In the genomic region with DNA sequence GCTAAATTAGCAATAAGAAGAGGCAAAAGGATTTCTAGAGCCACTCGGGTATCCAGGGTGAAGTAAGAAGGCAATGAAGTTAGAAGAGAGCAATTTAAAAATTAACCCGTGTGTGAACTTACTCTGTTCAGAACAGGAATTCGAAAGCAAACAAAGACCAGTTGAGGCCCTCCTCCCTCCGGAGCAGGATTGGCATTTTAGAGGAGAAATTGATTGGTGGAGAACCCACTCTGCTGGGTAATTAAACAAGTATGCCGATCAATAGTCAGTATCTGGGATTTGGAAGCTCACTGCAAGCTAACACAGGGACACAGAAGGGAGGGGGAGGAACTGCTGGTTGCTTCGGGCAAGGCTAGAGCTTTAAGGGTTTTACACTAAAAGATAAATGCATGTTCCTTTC, we compare ENCODE assay signal across 9 mouse cellular contexts.
DNase-seq lines count a peak whose midpoint lies in the region; ATAC-seq and TF ChIP-seq lines count a peak whose summit lies in the region.
"Had no signal": no experiment of that assay in that cellular context is flagged by ENCODE, and none has a peak within 500 bp of the region (broad histone marks: within the 10 kb centered on the region; RNA-seq: fewer than 3 reads in every experiment).

No protein-coding gene starts in this region.

- WGBS in forebrain, embryonic 10.5 days = 27% methylated on average over 6 of the region's 6 CpGs
- 26% methylated on average over 6 of the region's 6 CpGs for WGBS in kidney, adult 2 months
- WGBS in macrophage (ENCODE audit: missing documents) = 88% methylated on average over 6 of the region's 6 CpGs

- DNase-seq in forebrain, embryonic 10.5 days (ENCODE audit: extremely low spot score, low spot score) = no peak
- peak; percentile 78 for DNase-seq in kidney, adult 2 months
- no peak for DNase-seq in left cerebral cortex, postnatal 4 days
- no peak for DNase-seq in cerebellum, adult 9-11 months
- no peak for DNase-seq in adrenal gland, postnatal 36 days
- DNase-seq: thymus, adult 2 months had no signal

- H3K27ac ChIP-seq in bone marrow macrophage, adult 2 months (ENCODE audit: insufficient read depth, low read depth, low read length) = peak overlapping the region; percentile 59
- H3K27ac ChIP-seq in forebrain, embryonic 10.5 days = peak overlapping the region; percentile 76
- H3K27ac ChIP-seq in kidney, adult 2 months (ENCODE audit: insufficient read depth, low read depth, low read length) = peak overlapping the region; percentile 94
- peak overlapping the region; percentile 27; the same call in 1 of the 2 replicates for H3K27ac ChIP-seq in macrophage

- no peaks in the 10 kb centered on the region for H3K79me2 ChIP-seq in macrophage (ENCODE audit: inconsistent target)

- no peaks in the 10 kb centered on the region for H3K36me3 ChIP-seq in forebrain, embryonic 10.5 days (replicated peaks)
- no peaks in the 10 kb centered on the region for H3K36me3 ChIP-seq in kidney, adult 2 months (ENCODE audit: control insufficient read depth, insufficient read depth, low read length)
- H3K36me3 ChIP-seq in macrophage (ENCODE audit: inconsistent target) = no peaks in the 10 kb centered on the region

- no peaks in the 10 kb centered on the region for H3K27me3 ChIP-seq in forebrain, embryonic 10.5 days (ENCODE audit: poor library complexity, severe bottlenecking)
- no peaks in the 10 kb centered on the region for H3K27me3 ChIP-seq in kidney, adult 2 months (replicated peaks; ENCODE audit: control insufficient read depth, insufficient read depth, low read length)

- peaks cover 17% of the 10 kb centered on the region for H3K4me1 ChIP-seq in bone marrow macrophage, adult 2 months (ENCODE audit: control insufficient read depth, insufficient read depth, low read length)
- H3K4me1 ChIP-seq in forebrain, embryonic 10.5 days = peaks cover 24% of the 10 kb centered on the region
- H3K4me1 ChIP-seq in kidney, adult 2 months (ENCODE audit: control insufficient read depth, insufficient read depth, low read length) = peaks cover 30% of the 10 kb centered on the region

- TF ChIP-seq POLR2A in bone marrow macrophage, adult 2 months (IDR thresholded peaks at IDR 0.05; ENCODE audit: borderline replicate concordance, low read depth, low read length) = no peak
- no peak for TF ChIP-seq POLR2A in kidney, adult 2 months (IDR thresholded peaks at IDR 0.05; ENCODE audit: low read depth, low read length)

- H3K9me3 ChIP-seq in forebrain, embryonic 10.5 days = no peaks in the 10 kb centered on the region

- intact Hi-C loops in left cerebral cortex, postnatal 4 days (cut with DNase I) = no loop called here

- no peak overlapping the region for H3K4me3 ChIP-seq in bone marrow macrophage, adult 2 months (ENCODE audit: insufficient read depth, low read length)
- H3K4me3 ChIP-seq in forebrain, embryonic 10.5 days = no peak overlapping the region
- H3K4me3 ChIP-seq in kidney, adult 2 months (ENCODE audit: insufficient read depth, low read depth, low read length) = peak overlapping the region; percentile 18; the same call in 1 of the 2 replicates
- no peak overlapping the region for H3K4me3 ChIP-seq in macrophage (ENCODE audit: inconsistent target)

- no peak for ATAC-seq in cerebellum, adult (ENCODE audit: insufficient number of reproducible peaks, low FRiP score, low TSS enrichment)

- no peak for TF ChIP-seq CTCF in bone marrow macrophage, adult 2 months (IDR thresholded peaks at IDR 0.05; ENCODE audit: low read depth, low read length)
- no peak for TF ChIP-seq CTCF in kidney, adult 2 months (conservative IDR thresholded peaks at IDR 0.05; ENCODE audit: insufficient read depth, insufficient read length, low read depth, low read length)

Comparison
In these comparisons a context has a peak if more than half of its experiments do, and no peak if none do; other contexts are left out.
1. H3K27ac ChIP-seq: peak in every context shown above with its lines; median percentile 94 in kidney, adult 2 months; 76 in forebrain, embryonic 10.5 days; 59 in bone marrow macrophage, adult 2 months; 27 in macrophage.